Mouse (Mus musculus) hindbrain, embryonic 12.5 days (tissue): Measurements from ENCODE around the gene Steap2. TPM values are rescaled to one million over a fixed set of nuclear protein-coding genes. Genes with fewer than 3 reads are reported as not detected.

Experiments used
- ATAC-seq: fragments of 200-750 bp; cut with Nextera tagmentation; 2 replicates; pipeline ENCODE4 v1.8.0; 2017; ENCODE audit warnings: moderate TSS enrichment; ENCODE audit not compliant: low FRiP score
- H3K27ac ChIP-seq: fragments of 300-500 bp; sonication (generic); 2 replicates; pipeline ENCODE4 v1.5.1; 2016; ENCODE audit warnings: mild to moderate bottlenecking
- H3K27me3 ChIP-seq: fragments of 300-500 bp; sonication (generic); 2 replicates; pipeline ENCODE4 v1.6.1; 2016; ENCODE audit warnings: mild to moderate bottlenecking
- H3K36me3 ChIP-seq: fragments of 300-500 bp; sonication (generic); 2 replicates; pipeline ENCODE4 v1.6.1; 2016; ENCODE audit warnings: mild to moderate bottlenecking
- H3K4me1 ChIP-seq: fragments of 300-500 bp; sonication (generic); 2 replicates; pipeline ENCODE4 v1.6.1; 2016
- H3K4me2 ChIP-seq: fragments of 300-500 bp; sonication (generic); replicated peaks from 2 replicates; pipeline ENCODE4 v1.6.1; 2016; ENCODE audit warnings: mild to moderate bottlenecking
- H3K4me3 ChIP-seq: fragments of 300-500 bp; sonication (generic); 2 replicates; pipeline ENCODE4 v1.5.1; 2016; ENCODE audit warnings: mild to moderate bottlenecking
- H3K9ac ChIP-seq: fragments of 300-500 bp; sonication (generic); 2 replicates; pipeline ENCODE4 v1.6.1; 2016; ENCODE audit warnings: mild to moderate bottlenecking, moderate library complexity
- H3K9me3 ChIP-seq: fragments of 300-500 bp; sonication (generic); replicated peaks from 2 replicates; pipeline ENCODE4 v1.6.1; 2016; ENCODE audit warnings: mild to moderate bottlenecking
- WGBS: fragments of 180-500 bp; shearing (Covaris S2); methylation state at CpG from one replicate; pipeline ENCODE4 v1.1.7; 2016; 5-methylcytosine and 5-hydroxymethylcytosine counted together
- polyA plus RNA-seq: library from polyadenylated mRNA; unstranded; fragments of >200 nt; fragmentation: Nextera tagmentation; extraction: Ambion mirVana; gene quantifications from 2 replicates; pipeline ENCODE4 v1.2.1, GENCODE M21; 2016

Steap2 gene
- polyA plus RNA-seq, 1 experiment from 2014 or later: 5.7 TPM

- no peak overlapping the region for H3K27ac ChIP-seq
- H3K4me2 ChIP-seq: peak overlapping the region; percentile 93
- H3K4me1 ChIP-seq: peaks cover 12% of the 10 kb centered on the region
- no peaks in the 10 kb centered on the region for H3K36me3 ChIP-seq
- H3K9ac ChIP-seq: peak overlapping the region; percentile 77
- H3K9me3 ChIP-seq: no peaks in the 10 kb centered on the region
- peak overlapping the region; percentile 74 for H3K4me3 ChIP-seq
- peak; percentile 11; the same call in 1 of the 2 replicates for ATAC-seq
- WGBS: 45% methylated on average over 6 of the region's 6 CpGs
- H3K27me3 ChIP-seq: no peaks in the 10 kb centered on the region; the same call in 1 of the 2 replicates
Measured at GRCm38 (mm10) chr5:5663057-5663456, 31.3 kb downstream of the Steap2 start.

DNA sequence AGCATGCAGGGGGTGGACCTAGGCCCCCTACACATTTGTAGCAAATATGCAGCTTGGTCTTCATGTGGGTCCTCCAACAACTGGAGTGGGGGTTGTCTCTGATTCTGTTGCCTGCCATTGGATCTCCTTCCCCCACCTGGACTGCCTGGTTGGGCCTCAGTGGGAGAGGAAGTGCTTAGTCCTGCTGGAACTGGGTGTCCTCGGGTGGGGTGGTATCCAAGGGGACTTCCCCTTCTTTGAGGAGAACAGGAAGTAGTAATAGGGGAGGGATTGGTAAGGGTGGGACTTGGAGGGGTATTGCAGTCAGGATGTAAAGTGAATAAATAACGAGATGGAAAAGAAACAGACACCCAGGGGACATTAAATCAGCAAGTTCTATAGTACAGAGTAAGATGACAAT, 35.7 kb downstream of the Steap2 start:
- no peak for ATAC-seq
- no peak overlapping the region for H3K4me2 ChIP-seq
- no peak overlapping the region for H3K27ac ChIP-seq
- 67% methylated on average over 2 of the region's 2 CpGs for WGBS
- H3K9me3 ChIP-seq: no peaks in the 10 kb centered on the region
- H3K4me1 ChIP-seq: peaks cover 4% of the 10 kb centered on the region; the same call in 1 of the 2 replicates
- no peak overlapping the region for H3K4me3 ChIP-seq
- no peaks in the 10 kb centered on the region; the same call in 1 of the 2 replicates for H3K27me3 ChIP-seq
- H3K36me3 ChIP-seq: no peaks in the 10 kb centered on the region
- H3K9ac ChIP-seq: no peak overlapping the region

DNA sequence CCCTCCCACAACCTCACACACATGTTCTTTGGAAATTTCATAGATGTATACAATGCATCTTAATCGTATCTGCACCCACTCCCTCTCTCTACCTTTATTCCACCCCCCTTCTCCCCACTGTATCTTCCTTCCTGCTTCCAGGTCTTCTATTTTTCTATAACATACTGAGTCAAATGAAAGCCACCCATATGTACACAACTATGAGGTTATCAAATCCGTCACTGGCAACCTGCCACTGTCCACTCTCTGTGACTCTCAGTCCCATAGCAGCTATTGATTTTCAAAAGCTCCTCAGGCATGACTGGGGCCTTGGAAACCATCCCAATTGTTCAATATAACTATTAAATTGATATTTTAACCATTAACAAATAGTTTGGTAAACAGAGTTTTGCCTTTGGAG, 36.4 kb downstream of the Steap2 start:
- H3K4me2 ChIP-seq: no peak overlapping the region
- H3K4me1 ChIP-seq: no peaks in the 10 kb centered on the region
- ATAC-seq: no peak
- H3K9ac ChIP-seq: no peak overlapping the region
- WGBS: 84% methylated on average over 2 of the region's 2 CpGs
- H3K27me3 ChIP-seq: no peaks in the 10 kb centered on the region; the same call in 1 of the 2 replicates
- H3K36me3 ChIP-seq: no peaks in the 10 kb centered on the region
- H3K4me3 ChIP-seq: no peak overlapping the region
- no peaks in the 10 kb centered on the region for H3K9me3 ChIP-seq
- H3K27ac ChIP-seq: no peak overlapping the region

DNA sequence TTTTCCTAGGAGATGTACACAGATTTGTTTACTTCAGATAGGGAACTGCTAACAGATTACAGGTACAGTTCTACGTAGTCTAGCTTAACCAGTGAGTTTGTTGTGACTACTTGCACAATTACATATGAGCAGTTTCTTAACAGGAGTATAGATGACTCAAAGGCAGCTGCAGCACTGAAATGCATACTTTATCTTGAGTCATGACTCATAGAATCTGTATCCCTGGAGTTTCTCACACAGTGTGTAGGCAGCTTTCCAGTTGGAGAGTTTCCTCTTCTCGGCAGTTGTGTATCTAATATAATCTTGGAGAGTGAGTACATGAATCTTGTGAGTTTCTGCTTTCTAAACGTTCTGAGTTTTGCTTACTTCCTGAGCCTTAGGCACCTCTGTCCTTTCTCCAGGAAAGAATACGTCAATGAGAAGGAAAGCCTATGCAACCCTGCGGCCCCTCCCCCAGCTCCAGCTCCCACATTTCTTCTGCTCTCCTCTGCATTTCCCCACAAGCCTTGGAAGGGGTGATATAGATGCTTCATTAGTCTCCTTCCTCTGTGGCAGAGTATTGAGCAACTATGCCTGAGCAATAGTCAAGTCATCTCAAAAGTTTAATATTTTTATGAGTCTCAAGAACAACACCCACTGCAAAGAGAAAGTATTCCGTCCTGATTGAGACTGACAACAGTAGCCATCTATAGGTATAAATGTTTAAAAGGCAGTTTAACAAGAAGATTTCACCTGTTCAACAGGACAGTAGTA, 45.4 kb downstream of the Steap2 start:
- WGBS: 72% methylated on average over 6 of the region's 6 CpGs
- Histone ChIP-seq H3K4me3 (no peak overlapping the region), H3K4me2 (no peak overlapping the region), H3K27me3 (no peaks in the 10 kb centered on the region), H3K9me3 (no peaks in the 10 kb centered on the region), H3K9ac (no peak overlapping the region), H3K4me1 (no peaks in the 10 kb centered on the region), H3K27ac (no peak overlapping the region), H3K36me3 (no peaks in the 10 kb centered on the region)
- ATAC-seq: no peak

- no peak for ATAC-seq
- 10% methylated on average over 1 of the region's 1 CpGs for WGBS
- Histone ChIP-seq H3K27ac (no peak overlapping the region), H3K4me1 (no peaks in the 10 kb centered on the region), H3K9ac (no peak overlapping the region), H3K4me3 (no peak overlapping the region), H3K27me3 (no peaks in the 10 kb centered on the region), H3K4me2 (no peak overlapping the region), H3K36me3 (no peaks in the 10 kb centered on the region), H3K9me3 (no peaks in the 10 kb centered on the region)
Measured at GRCm38 (mm10) chr5:5646173-5646572, 48.2 kb downstream of the Steap2 start.

- Histone ChIP-seq H3K4me3 (no peak overlapping the region), H3K4me1 (no peaks in the 10 kb centered on the region), H3K4me2 (no peak overlapping the region), H3K36me3 (no peaks in the 10 kb centered on the region), H3K9ac (no peak overlapping the region), H3K27ac (no peak overlapping the region), H3K27me3 (no peaks in the 10 kb centered on the region), H3K9me3 (no peaks in the 10 kb centered on the region)
- no peak for ATAC-seq
- 53% methylated on average over 2 of the region's 2 CpGs for WGBS
Measured at GRCm38 (mm10) chr5:5638496-5638895, 55.9 kb downstream of the Steap2 start.

DNA sequence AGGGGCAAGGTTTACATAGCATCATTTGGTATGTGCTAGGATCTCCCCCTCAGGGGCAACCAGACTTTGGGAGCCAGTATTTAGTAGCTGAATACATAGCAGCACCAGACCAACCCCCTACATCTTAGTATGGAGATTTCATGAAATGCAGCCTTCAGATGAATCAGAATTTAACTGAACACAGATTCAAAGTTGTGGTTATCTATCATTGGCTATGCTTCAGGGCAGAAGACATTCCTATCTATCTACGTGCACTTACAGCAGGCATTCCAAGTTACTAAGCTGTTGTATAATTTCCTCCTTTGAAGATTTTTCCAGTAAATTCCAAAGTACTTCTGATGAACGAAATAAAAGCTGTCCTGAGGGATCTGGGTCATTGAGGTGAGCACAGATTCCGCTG, 68.9 kb downstream of the Steap2 start:
- 80% methylated on average over 3 of the region's 3 CpGs for WGBS
- no peak for ATAC-seq
- no peak overlapping the region for H3K4me2 ChIP-seq

DNA sequence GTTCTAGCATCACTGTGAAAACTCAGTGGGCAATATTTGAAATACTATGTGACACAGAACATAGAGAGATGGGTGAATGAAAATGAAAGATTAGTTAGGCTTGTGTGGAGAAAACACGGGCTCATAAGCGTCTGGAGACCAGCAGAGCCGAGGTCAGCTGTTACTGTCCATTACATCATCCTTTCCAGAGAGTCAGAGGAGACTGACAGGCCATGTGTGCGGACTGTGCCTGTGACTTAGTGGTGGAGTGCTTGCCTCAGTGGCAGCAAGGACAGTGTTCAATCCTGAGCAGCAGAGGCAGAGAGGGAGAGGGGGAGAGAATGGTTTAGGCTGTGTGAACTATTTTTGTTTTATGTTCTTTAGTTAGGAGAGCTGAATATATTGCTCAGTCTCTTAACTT, 76.0 kb downstream of the Steap2 start:
- Histone ChIP-seq H3K4me2 (no peak overlapping the region), H3K27ac (no peak overlapping the region), H3K36me3 (no peaks in the 10 kb centered on the region), H3K4me1 (no peaks in the 10 kb centered on the region), H3K27me3 (no peaks in the 10 kb centered on the region), H3K4me3 (no peak overlapping the region), H3K9me3 (no peaks in the 10 kb centered on the region), H3K9ac (no peak overlapping the region)
- WGBS: 70% methylated on average over 4 of the region's 4 CpGs
- ATAC-seq: no peak

More for the DNA sequence above, 68.9 kb downstream of the Steap2 start:
- Histone ChIP-seq H3K36me3 (no peaks in the 10 kb centered on the region), H3K4me1 (no peaks in the 10 kb centered on the region), H3K27me3 (no peaks in the 10 kb centered on the region), H3K4me3 (no peak overlapping the region), H3K27ac (no peak overlapping the region), H3K9ac (no peak overlapping the region), H3K9me3 (no peaks in the 10 kb centered on the region)

Other genes with a start within 250 kb of the Steap2 start
- not detected in 2 replicates for gene 1700015F17Rik, start 215.4 kb downstream of the Steap2 start, polyA plus RNA-seq
- gene Cldn12, start 179.6 kb downstream of the Steap2 start, polyA plus RNA-seq: 26.6 and 28.7 TPM in 2 replicates
- 30.0 and 34.3 TPM in 2 replicates for gene Gtpbp10, start 135.0 kb downstream of the Steap2 start, polyA plus RNA-seq
- 5.4 and 7.2 TPM in 2 replicates for gene Gm8773, start 120.8 kb downstream of the Steap2 start, polyA plus RNA-seq
- 9.1 and 11.5 TPM in 2 replicates for gene Cfap69, start 30.3 kb downstream of the Steap2 start, polyA plus RNA-seq
- 2.5 and 3.0 TPM in 2 replicates for gene Steap1, start 54.7 kb upstream of the Steap2 start, polyA plus RNA-seq